Comparison of ENCODE assay signal across 9 mouse cellular contexts in genomic region chr13:55830833-55831721, GRCm38 (mm10). TPM values are rescaled to one million over a fixed set of nuclear protein-coding genes. Genes with fewer than 3 reads are reported as not detected.
DNase-seq lines count a peak whose midpoint lies in the region; ATAC-seq and TF ChIP-seq lines count a peak whose summit lies in the region.
"Had no signal": no experiment of that assay in that cellular context is flagged by ENCODE, and none has a peak within 500 bp of the region (broad histone marks: within the 10 kb centered on the region; RNA-seq: fewer than 3 reads in every experiment).

No protein-coding gene starts in this region.

- no peak for TF ChIP-seq CTCF in kidney, postnatal 0 days (IDR thresholded peaks at IDR 0.05; ENCODE audit: low read depth)

- peak overlapping the region; percentile 43 for H3K4me2 ChIP-seq in kidney, postnatal 0 days (ENCODE audit: low read length)
- H3K4me2 ChIP-seq in embryonic facial prominence, embryonic 15.5 days (replicated peaks): peak overlapping the region; percentile 56
- peak overlapping the region; percentile 61 for H3K4me2 ChIP-seq in intestine, embryonic 15.5 days (replicated peaks)

- WGBS in kidney, postnatal 0 days: 2% methylated on average over 40 of the region's 82 CpGs
- under 1% methylated on average over 60 of the region's 82 CpGs for whole genome bisulfite sequencing in embryonic facial prominence, embryonic 15.5 days
- WGBS in intestine, embryonic 15.5 days: under 1% methylated on average over 65 of the region's 82 CpGs

- H3K9me3 ChIP-seq in kidney, postnatal 0 days (replicated peaks; ENCODE audit: low read length): no peaks in the 10 kb centered on the region
- H3K9me3 ChIP-seq in embryonic facial prominence, embryonic 15.5 days (replicated peaks): no peaks in the 10 kb centered on the region
- no peaks in the 10 kb centered on the region for H3K9me3 ChIP-seq in intestine, embryonic 15.5 days
- H3K9me3 ChIP-seq: megakaryocyte, embryonic 14.5 days had no signal

- peak overlapping the region; percentile 13 for H3K4me3 ChIP-seq in kidney, postnatal 0 days (replicated peaks; ENCODE audit: low read depth, low read length)
- peak overlapping the region; percentile 48 for H3K4me3 ChIP-seq in embryonic facial prominence, embryonic 15.5 days (replicated peaks)
- H3K4me3 ChIP-seq in intestine, embryonic 15.5 days (replicated peaks): peak overlapping the region; percentile 43
- H3K4me3 ChIP-seq: megakaryocyte, embryonic 14.5 days had no signal

- no peaks in the 10 kb centered on the region for H3K36me3 ChIP-seq in kidney, postnatal 0 days (ENCODE audit: insufficient read depth, low read length)
- H3K36me3 ChIP-seq in embryonic facial prominence, embryonic 15.5 days: no peaks in the 10 kb centered on the region
- no peaks in the 10 kb centered on the region for H3K36me3 ChIP-seq in intestine, embryonic 15.5 days

- peaks cover 92% of the 10 kb centered on the region for H3K27me3 ChIP-seq in kidney, postnatal 0 days (ENCODE audit: insufficient read depth, low read length)
- peaks cover 76% of the 10 kb centered on the region for H3K27me3 ChIP-seq in embryonic facial prominence, embryonic 15.5 days
- peaks cover 80% of the 10 kb centered on the region for H3K27me3 ChIP-seq in intestine, embryonic 15.5 days (replicated peaks)

- H3K27ac ChIP-seq in kidney, postnatal 0 days: no peak overlapping the region
- H3K27ac ChIP-seq in embryonic facial prominence, embryonic 15.5 days (replicated peaks): peak overlapping the region; percentile 80
- peak overlapping the region; percentile 66 for H3K27ac ChIP-seq in intestine, embryonic 15.5 days

- H3K4me1 ChIP-seq in kidney, postnatal 0 days (replicated peaks; ENCODE audit: insufficient read depth, low read length): peaks cover 20% of the 10 kb centered on the region
- H3K4me1 ChIP-seq in embryonic facial prominence, embryonic 15.5 days: peaks cover 47% of the 10 kb centered on the region
- H3K4me1 ChIP-seq in intestine, embryonic 15.5 days (replicated peaks): peaks cover 26% of the 10 kb centered on the region

- ATAC-seq in kidney, postnatal 0 days (replicated peaks; ENCODE audit: low FRiP score, low read depth): no peak
- ATAC-seq in embryonic facial prominence, embryonic 15.5 days (ENCODE audit: insufficient number of reproducible peaks, low FRiP score, low TSS enrichment, low read depth): peak; percentile 65; the same call in 1 of the 2 replicates
- peak; percentile 76 for ATAC-seq in intestine, embryonic 15.5 days

- no peak overlapping the region; the same call in 1 of the 2 replicates for H3K9ac ChIP-seq in kidney, postnatal 0 days (ENCODE audit: low read depth, low read length)
- peak overlapping the region; percentile 57 for H3K9ac ChIP-seq in embryonic facial prominence, embryonic 15.5 days
- H3K9ac ChIP-seq in intestine, embryonic 15.5 days: peak overlapping the region; percentile 48

- no peak for DNase-seq in kidney, postnatal 0 days (ENCODE audit: low spot score)
- DNase-seq in kidney, adult 9 months: no peak
- peak; percentile 72 for DNase-seq in neural tube, embryonic 10.5 days (ENCODE audit: extremely low spot score, low spot score)
- no peak for DNase-seq in thymus, adult 18-20 months
- DNase-seq in spleen, adult 18-20 months: no peak
- DNase-seq in ovary, postnatal 14 days (ENCODE audit: low spot score): no peak

RNA-seq across cellular contexts. Expression of gene Pitx1, which starts 4.9 kb away (rescaled TPM):
- 0.08 TPM in 1 of 2 replicates, not detected in the other for polyA plus RNA-seq in kidney, postnatal 0 days (2015; fragmentation: Nextera tagmentation; extraction: Ambion mirVana)
- 45.9 and 46.9 TPM in 2 replicates for polyA plus RNA-seq in embryonic facial prominence, embryonic 15.5 days (2015; fragmentation: Nextera tagmentation; extraction: Ambion mirVana)
- 15.2 and 18.4 TPM in 2 replicates for polyA plus RNA-seq in intestine, embryonic 15.5 days (2015; fragmentation: Nextera tagmentation; extraction: Ambion mirVana)

RNA-seq across cellular contexts. Expression of gene Catsper3, which starts 46.7 kb away (rescaled TPM):
- polyA plus RNA-seq in kidney, postnatal 0 days (2015; fragmentation: Nextera tagmentation; extraction: Ambion mirVana): 0.10 and 0.14 TPM in 2 replicates
- polyA plus RNA-seq in embryonic facial prominence, embryonic 15.5 days (2015; fragmentation: Nextera tagmentation; extraction: Ambion mirVana): 0.17 TPM in 1 of 2 replicates, not detected in the other
- not detected in 2 replicates for polyA plus RNA-seq in intestine, embryonic 15.5 days (2015; fragmentation: Nextera tagmentation; extraction: Ambion mirVana)

Comparison
In these comparisons a context has a peak if more than half of its experiments do, and no peak if none do; other contexts are left out.
1. RNA of gene Pitx1, which starts 4.9 kb away (polyA plus RNA-seq): 45.9 to 46.9 TPM in embryonic facial prominence, embryonic 15.5 days and 15.2 to 18.4 TPM in intestine, embryonic 15.5 days; 0.08 TPM in kidney, postnatal 0 days; every median in the first group is over 10 times any median in the second.
2. Peak in every context shown above with its lines, with median percentiles within 50 percentile points of each other: H3K4me2 ChIP-seq and H3K4me3 ChIP-seq.